Mouse (Mus musculus): Measurements from ENCODE around the gene Mrps26. TPM values are rescaled to one million over a fixed set of nuclear protein-coding genes. Genes with fewer than 3 reads are reported as not detected.

Mrps26 gene
- 100 to 1,000 TPM in 1 of 2 experiments, 10 to 100 TPM in 1; 72.9 to 129 TPM for polyA plus RNA-seq (2012; fragmentation: generic; extraction: Trizol)

GRCm38 (mm10) chr2:130563212-130564055 is at the start of gene Mrps26:
TSS of gene Mrps26 (plus strand) at chr2:130563742.

GRCm38 (mm10) chr2:130575873-130576272 is 12.3 kb downstream of the Mrps26 start, which contains the start of gene Oxt:
TSS of gene Oxt (plus strand) at chr2:130576173.

GRCm38 (mm10) chr2:130582552-130582951 is 19.0 kb downstream of the Mrps26 start, which contains the start of gene Avp:
TSS of gene Avp (minus strand) at chr2:130582554.

Other genes with a start within 250 kb of the Mrps26 start
- gene Cpxm1, start 166.2 kb upstream of the Mrps26 start, polyA plus RNA-seq (2012; fragmentation: generic; extraction: Trizol) = 1 to 10 TPM in 1 of 2 experiments, under 1 TPM in 1; 0.21 to 1.1 TPM
- gene Gm28372, start 158.5 kb upstream of the Mrps26 start, polyA plus RNA-seq (2012; fragmentation: generic; extraction: Trizol) = under 1 TPM in 1 of 2 experiments, not detected in 1; 0.05 TPM
- not detected for gene 1700020A23Rik, start 158.5 kb upstream of the Mrps26 start, polyA plus RNA-seq (2012; fragmentation: generic; extraction: Trizol)
- not detected for gene Tmem239, start 157.3 kb upstream of the Mrps26 start, polyA plus RNA-seq (2012; fragmentation: generic; extraction: Trizol)
- gene Vps16, start 139.4 kb upstream of the Mrps26 start, polyA plus RNA-seq (2012; fragmentation: generic; extraction: Trizol) = 10 to 100 TPM; 49.5 to 49.6 TPM
- gene Pced1a, start 139.0 kb upstream of the Mrps26 start, polyA plus RNA-seq (2012; fragmentation: generic; extraction: Trizol) = 10 to 100 TPM; 12.0 to 20.6 TPM
- 10 to 100 TPM in 1 of 2 experiments, 1 to 10 TPM in 1; 5.7 to 58.6 TPM for gene Ptpra, start 113.5 kb upstream of the Mrps26 start, polyA plus RNA-seq (2012; fragmentation: generic; extraction: Trizol)
- not detected for gene Oxt, start 12.4 kb downstream of the Mrps26 start, polyA plus RNA-seq (2012; fragmentation: generic; extraction: Trizol)
- gene Avp, start 18.8 kb downstream of the Mrps26 start, polyA plus RNA-seq (2012; fragmentation: generic; extraction: Trizol) = not detected
- 1 to 10 TPM in 1 of 2 experiments, under 1 TPM in 1; 0.94 to 2.1 TPM for gene Fastkd5, start 66.3 kb downstream of the Mrps26 start, polyA plus RNA-seq (2012; fragmentation: generic; extraction: Trizol)
- 1 to 10 TPM; 3.3 to 5.6 TPM for gene Ubox5, start 66.3 kb downstream of the Mrps26 start, polyA plus RNA-seq (2012; fragmentation: generic; extraction: Trizol)
- gene Lzts3, start 79.1 kb downstream of the Mrps26 start, polyA plus RNA-seq (2012; fragmentation: generic; extraction: Trizol) = 1 to 10 TPM; 2.9 to 6.8 TPM
- gene Ddrgk1, start 100.9 kb downstream of the Mrps26 start, polyA plus RNA-seq (2012; fragmentation: generic; extraction: Trizol) = 100 to 1,000 TPM; 125 to 144 TPM
- gene Itpa, start 103.9 kb downstream of the Mrps26 start, polyA plus RNA-seq (2012; fragmentation: generic; extraction: Trizol) = 10 to 100 TPM; 24.9 to 37.4 TPM
- gene Slc4a11, start 133.8 kb downstream of the Mrps26 start, polyA plus RNA-seq (2012; fragmentation: generic; extraction: Trizol) = under 1 TPM; 0.13 to 0.47 TPM

Measured in C3H10T1/2 (cell line).